1 mouse cellular context compared by ENCODE assay signal in the genomic region with DNA sequence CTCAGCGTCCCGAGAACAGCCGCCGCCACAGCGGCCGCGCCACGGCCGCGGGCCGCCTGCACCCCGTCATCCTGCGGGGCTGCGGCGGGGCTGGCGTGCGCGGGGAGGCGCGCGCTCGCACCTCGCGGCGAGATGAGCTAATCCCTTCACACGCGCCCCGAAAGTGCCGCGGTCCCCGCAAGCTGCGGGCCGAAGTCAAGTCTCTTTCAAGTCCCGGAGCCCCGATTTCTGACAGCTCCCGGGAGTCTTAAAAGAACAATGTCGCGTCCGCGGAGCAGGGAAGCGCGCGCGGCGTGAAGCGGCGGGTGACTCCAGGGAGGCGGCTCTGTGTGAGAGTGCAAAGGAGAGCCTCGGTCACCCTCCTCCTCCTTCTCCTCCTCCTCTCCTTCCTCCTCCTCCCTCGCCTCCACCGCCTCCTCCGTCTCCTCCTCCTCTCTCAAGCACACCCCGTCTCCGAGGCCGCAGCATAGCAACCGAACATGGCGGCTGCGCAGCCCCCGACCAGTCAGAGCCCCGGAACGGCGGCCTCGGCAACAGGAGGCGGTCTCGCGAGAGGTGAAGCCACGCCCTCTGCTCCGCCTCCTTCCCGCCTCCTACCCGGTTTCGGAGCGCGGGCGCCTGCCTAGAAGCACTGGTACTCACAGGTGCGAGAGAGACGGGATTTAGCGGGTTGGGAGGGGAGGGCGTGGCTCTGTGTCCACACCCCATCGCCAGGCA.
A peak's percentile ranks its signal among the peaks of the same experiment; 100 is the strongest.
TF ChIP-seq lines count a peak whose summit lies in the region.

A gene (minus strand): TSS at position 579 of the 717 bp plus-strand sequence.

TF ChIP-seq in CH12.LX, 34 proteins besides CTCF, POLR2A, EP300 and RAD21 (continued from another document):
- TF ChIP-seq ZKSCAN1 (IDR thresholded peaks at IDR 0.05; ENCODE audit: borderline replicate concordance, low read depth, low read length): no peak
- TF ChIP-seq KAT2A (IDR thresholded peaks at IDR 0.05; ENCODE audit: insufficient replicate concordance, low read length): 0 out of 2 replicates have a peak, but pooled peaks have one; percentile 57
- peak; percentile 88 for TF ChIP-seq TCF12 (IDR thresholded peaks at IDR 0.05; ENCODE audit: low read depth, low read length)
- TF ChIP-seq MAZ (IDR thresholded peaks at IDR 0.05; ENCODE audit: low read depth, low read length): peak; percentile 86
- peak; percentile 100 for TF ChIP-seq CHD2 (IDR thresholded peaks at IDR 0.05; ENCODE audit: low read length)
- TF ChIP-seq JUND (conservative IDR thresholded peaks at IDR 0.05; ENCODE audit: low read depth, low read length): no peak
- TF ChIP-seq JUN (IDR thresholded peaks at IDR 0.05; ENCODE audit: insufficient read depth, low read depth, low read length): no peak
- peak; percentile 73 for TF ChIP-seq HCFC1 (IDR thresholded peaks at IDR 0.05; ENCODE audit: low read depth, low read length)
- no peak for TF ChIP-seq CHD1 (IDR thresholded peaks at IDR 0.05; ENCODE audit: low read depth, low read length)
- TF ChIP-seq ZMIZ1 (IDR thresholded peaks at IDR 0.05; ENCODE audit: low read depth, low read length): peak; percentile 77; the same call in 1 of the 2 replicates
- TF ChIP-seq ZC3H11A (IDR thresholded peaks at IDR 0.05; ENCODE audit: low read depth, low read length): no peak
- TF ChIP-seq MAFK (IDR thresholded peaks at IDR 0.05; ENCODE audit: insufficient replicate concordance, low read length): no peak
- peak; percentile 54; the same call in 1 of the 2 replicates for TF ChIP-seq POLR2AphosphoS2 (IDR thresholded peaks at IDR 0.05; ENCODE audit: low read depth, low read length)
- 0 out of 2 replicates have a peak, but pooled peaks have one; percentile 15 for TF ChIP-seq UBTF (IDR thresholded peaks at IDR 0.05; ENCODE audit: low read depth, low read length)
